Mouse (Mus musculus): Measurements from ENCODE around the gene March1. TPM values are rescaled to one million over a fixed set of nuclear protein-coding genes. Genes with fewer than 3 reads are reported as not detected.

Gene March1
- total and polyA plus RNA-seq, 2 experiments from 2014 or later, result 40.0 to 77.2 TPM

DNA sequence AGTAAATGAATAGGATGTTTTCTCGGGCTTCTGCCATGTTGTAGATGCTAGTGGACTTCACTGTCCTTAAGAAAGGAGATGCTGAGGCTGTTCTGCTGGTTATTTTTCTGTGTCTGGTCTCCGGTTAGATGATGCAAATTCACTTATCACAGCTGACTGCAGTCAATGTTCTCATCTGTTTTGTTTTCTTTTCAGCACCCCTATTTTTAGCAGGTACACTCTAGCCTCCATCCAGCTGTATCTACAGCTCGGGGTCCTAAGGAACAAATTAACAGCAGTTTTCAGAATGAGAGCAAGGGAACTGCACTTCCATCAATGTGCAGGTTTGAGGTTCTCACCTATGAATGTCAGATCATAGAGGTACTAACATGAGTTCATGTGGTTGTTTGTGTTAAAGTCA lies 721.9 kb downstream of the March1 start:
- H3K36me3 ChIP-seq (ENCODE audit: insufficient read depth), result no peaks in the 10 kb centered on the region
- no peak for ATAC-seq
- no peak overlapping the region for H3K4me2 ChIP-seq (ENCODE audit: low read depth)
- no peak for TF ChIP-seq CTCF (IDR thresholded peaks at IDR 0.05; ENCODE audit: low read depth)
- H3K27me3 ChIP-seq (ENCODE audit: insufficient read depth, low read length), result no peaks in the 10 kb centered on the region
- no peak overlapping the region for H3K4me3 ChIP-seq (ENCODE audit: low read depth, low read length)
- 77% methylated on average over 3 of the region's 3 CpGs for WGBS
- H3K4me1 ChIP-seq (ENCODE audit: insufficient read depth), result no peaks in the 10 kb centered on the region
- H3K27ac ChIP-seq (ENCODE audit: low read depth, low read length), result no peak overlapping the region
- no peak for DNase-seq
- no peaks in the 10 kb centered on the region for H3K9me3 ChIP-seq (ENCODE audit: low read length)
- no peak overlapping the region for H3K9ac ChIP-seq

DNA sequence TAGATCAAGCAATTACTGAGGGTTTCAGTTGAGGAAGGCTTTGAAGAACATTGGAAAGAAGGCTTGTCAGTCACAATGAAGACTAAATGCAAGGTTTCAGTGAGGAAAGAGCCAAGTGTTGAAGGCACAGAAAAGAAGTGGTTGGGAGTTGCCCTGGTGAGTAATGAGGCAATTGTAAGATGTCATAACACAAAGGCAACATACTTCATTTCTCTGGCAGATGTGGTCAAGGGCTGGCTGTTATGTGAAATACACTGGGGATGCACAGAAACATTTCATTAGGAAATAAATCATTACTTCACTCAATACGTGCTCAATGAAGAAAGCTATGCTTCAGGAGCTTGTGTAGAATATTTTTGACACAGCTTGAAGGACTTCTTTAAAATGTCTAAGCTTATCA lies 725.2 kb downstream of the March1 start:
- ATAC-seq (no peak), DNase-seq (no peak)
- H3K36me3 ChIP-seq (ENCODE audit: insufficient read depth), result no peaks in the 10 kb centered on the region
- no peak for TF ChIP-seq CTCF (IDR thresholded peaks at IDR 0.05; ENCODE audit: low read depth)
- WGBS, result 81% methylated on average over 1 of the region's 1 CpGs
- no peaks in the 10 kb centered on the region for H3K4me1 ChIP-seq (ENCODE audit: insufficient read depth)
- H3K27me3 ChIP-seq (ENCODE audit: insufficient read depth, low read length), result no peaks in the 10 kb centered on the region
- H3K27ac ChIP-seq (ENCODE audit: low read depth, low read length), result no peak overlapping the region
- H3K4me2 ChIP-seq (ENCODE audit: low read depth), result no peak overlapping the region
- H3K9ac ChIP-seq, result no peak overlapping the region
- H3K9me3 ChIP-seq (ENCODE audit: low read length), result no peaks in the 10 kb centered on the region
- no peak overlapping the region for H3K4me3 ChIP-seq (ENCODE audit: low read depth, low read length)

DNA sequence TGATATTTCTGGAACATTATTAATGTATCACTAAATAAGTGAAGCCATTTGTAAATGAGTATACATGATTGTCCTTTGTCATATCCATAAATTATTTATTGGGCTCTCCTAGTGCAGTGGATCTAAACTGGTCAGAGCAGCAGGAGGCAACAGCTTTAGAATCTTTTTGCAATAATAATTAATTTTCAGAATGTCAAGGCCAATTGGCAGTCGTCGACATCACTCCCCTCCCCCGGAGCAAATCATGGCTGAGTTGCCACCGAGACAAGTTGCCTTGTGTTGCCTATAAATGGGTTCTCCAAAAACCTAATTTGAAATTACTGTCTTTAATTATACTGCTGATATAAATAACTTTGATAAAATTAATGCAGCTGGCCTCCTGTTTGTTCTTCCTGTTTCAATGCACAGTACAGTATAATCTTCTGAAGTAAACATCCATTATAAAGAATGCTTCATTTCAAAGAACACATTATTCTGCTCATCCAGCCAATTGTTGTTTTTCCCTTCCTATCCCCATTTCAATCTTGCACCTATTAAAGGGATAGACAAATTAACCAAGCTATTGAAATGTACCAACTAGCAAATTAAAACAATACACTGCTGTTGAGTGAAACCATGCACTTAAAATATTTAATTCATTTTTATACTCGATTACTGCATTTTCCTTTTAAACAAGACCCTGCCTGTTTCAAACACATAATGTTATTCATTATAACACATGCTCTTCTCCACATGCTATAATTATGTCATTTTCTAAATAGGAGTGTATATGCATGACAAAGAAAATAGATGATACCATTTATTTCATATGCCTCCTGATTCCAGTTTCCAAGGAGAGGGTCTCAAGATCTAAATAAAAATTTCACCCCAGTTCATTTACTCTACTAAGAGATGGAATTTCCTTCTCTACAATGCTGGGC lies 745.4 kb downstream of the March1 start:
- H3K27ac ChIP-seq (ENCODE audit: low read depth, low read length), result no peak overlapping the region
- TF ChIP-seq CTCF (IDR thresholded peaks at IDR 0.05; ENCODE audit: low read depth), result no peak
- ATAC-seq (peak; percentile 79), DNase-seq (peak; percentile 21)
- no peaks in the 10 kb centered on the region for H3K27me3 ChIP-seq (ENCODE audit: insufficient read depth, low read length)
- no peaks in the 10 kb centered on the region for H3K4me1 ChIP-seq (ENCODE audit: insufficient read depth)
- H3K36me3 ChIP-seq (ENCODE audit: insufficient read depth), result no peaks in the 10 kb centered on the region
- no peaks in the 10 kb centered on the region for H3K9me3 ChIP-seq (ENCODE audit: low read length)
- no peak overlapping the region for H3K4me2 ChIP-seq (ENCODE audit: low read depth)
- H3K9ac ChIP-seq, result no peak overlapping the region
- no peak overlapping the region for H3K4me3 ChIP-seq (ENCODE audit: low read depth, low read length)
- 44% methylated on average over 5 of the region's 5 CpGs for WGBS

DNA sequence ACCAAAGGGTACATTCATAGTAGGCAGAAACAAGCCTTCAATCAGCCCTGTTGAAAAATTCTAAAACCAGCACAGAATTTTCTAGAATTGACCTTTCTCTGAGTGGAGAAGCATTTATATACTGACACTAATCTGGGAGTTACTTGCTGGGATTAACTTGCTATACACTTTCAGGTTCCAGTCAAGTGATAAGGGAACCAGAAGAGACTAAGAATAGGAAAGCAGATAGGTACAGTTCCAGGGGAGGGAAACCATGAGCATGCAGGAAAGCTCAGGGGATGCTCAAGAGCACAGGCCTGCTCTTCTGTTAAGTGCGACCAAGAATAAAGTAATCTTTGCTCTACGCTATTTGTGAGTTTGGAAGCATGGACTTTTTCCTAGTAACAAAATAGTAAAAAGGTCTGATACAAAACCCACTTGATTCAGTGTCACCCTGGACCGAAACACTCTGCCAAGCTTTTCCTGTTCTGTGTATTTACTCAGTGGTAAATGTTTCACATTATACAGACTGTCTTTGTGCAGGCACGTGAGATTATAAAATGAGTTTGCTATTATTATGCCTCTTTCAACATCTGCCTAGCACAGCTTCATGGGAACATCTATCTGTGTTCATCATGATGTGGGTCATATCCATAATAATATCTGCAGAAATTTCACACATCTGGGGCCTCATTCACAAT lies 766.1 kb downstream of the March1 start:
- Histone ChIP-seq H3K36me3 (ENCODE audit: insufficient read depth) (no peaks in the 10 kb centered on the region), H3K4me1 (ENCODE audit: insufficient read depth) (no peaks in the 10 kb centered on the region), H3K4me2 (ENCODE audit: low read depth) (no peak overlapping the region), H3K27me3 (ENCODE audit: insufficient read depth, low read length) (no peaks in the 10 kb centered on the region), H3K27ac (ENCODE audit: low read depth, low read length) (no peak overlapping the region), H3K4me3 (ENCODE audit: low read depth, low read length) (no peak overlapping the region), H3K9ac (no peak overlapping the region), H3K9me3 (ENCODE audit: low read length) (no peaks in the 10 kb centered on the region)
- ATAC-seq (no peak), DNase-seq (no peak)
- no peak for TF ChIP-seq CTCF (IDR thresholded peaks at IDR 0.05; ENCODE audit: low read depth)
- WGBS, result 83% methylated on average over 4 of the region's 4 CpGs

DNA sequence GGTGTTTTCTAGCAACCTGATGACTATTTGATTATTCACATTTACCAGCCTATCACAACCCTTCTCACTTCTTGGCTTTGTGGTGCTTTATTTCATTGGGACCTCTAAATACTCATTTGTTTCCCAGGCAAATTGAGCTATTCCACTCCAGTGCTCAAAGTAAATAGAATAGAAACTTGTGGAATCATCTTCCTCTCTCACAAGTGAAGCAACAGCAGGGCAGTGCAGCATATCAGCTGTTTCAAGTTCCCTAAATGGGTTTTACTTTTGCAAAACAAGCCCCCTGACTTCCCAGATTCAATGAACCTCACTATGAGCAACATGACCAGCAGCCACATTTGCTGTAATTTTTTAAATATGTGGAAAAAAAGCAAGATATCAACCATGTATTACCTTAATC lies 768.3 kb downstream of the March1 start:
- Histone ChIP-seq H3K9me3 (ENCODE audit: low read length) (no peaks in the 10 kb centered on the region), H3K4me1 (ENCODE audit: insufficient read depth) (no peaks in the 10 kb centered on the region), H3K27me3 (ENCODE audit: insufficient read depth, low read length) (no peaks in the 10 kb centered on the region), H3K4me3 (ENCODE audit: low read depth, low read length) (no peak overlapping the region), H3K36me3 (ENCODE audit: insufficient read depth) (no peaks in the 10 kb centered on the region), H3K4me2 (ENCODE audit: low read depth) (no peak overlapping the region), H3K9ac (no peak overlapping the region), H3K27ac (ENCODE audit: low read depth, low read length) (no peak overlapping the region)
- TF ChIP-seq CTCF (IDR thresholded peaks at IDR 0.05; ENCODE audit: low read depth), result no peak
- DNase-seq, result no peak
- ATAC-seq, result no peak

DNA sequence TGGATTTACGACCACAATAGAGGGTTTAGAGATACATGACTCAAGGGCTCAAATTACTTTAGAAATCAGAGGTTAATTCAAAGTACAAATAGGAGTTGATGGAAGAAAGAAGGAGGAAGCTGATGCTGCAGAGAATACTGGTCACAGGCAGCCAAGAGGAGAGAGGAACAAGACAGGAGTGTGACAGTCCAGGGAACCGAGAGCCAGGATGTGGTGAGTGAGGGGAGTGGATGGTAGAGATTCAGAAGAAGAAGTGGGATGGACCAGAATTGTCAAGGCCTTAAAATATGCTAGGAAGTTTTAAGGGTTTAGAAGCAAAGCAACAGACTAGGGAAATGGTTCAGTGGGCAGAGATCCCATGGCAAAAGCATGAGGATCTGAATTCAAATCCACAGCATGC lies 771.0 kb downstream of the March1 start:
- Histone ChIP-seq H3K4me2 (ENCODE audit: low read depth) (no peak overlapping the region), H3K27me3 (ENCODE audit: insufficient read depth, low read length) (no peaks in the 10 kb centered on the region), H3K4me3 (ENCODE audit: low read depth, low read length) (no peak overlapping the region), H3K9ac (no peak overlapping the region), H3K27ac (ENCODE audit: low read depth, low read length) (no peak overlapping the region), H3K9me3 (ENCODE audit: low read length) (no peaks in the 10 kb centered on the region), H3K4me1 (ENCODE audit: insufficient read depth) (no peaks in the 10 kb centered on the region), H3K36me3 (ENCODE audit: insufficient read depth) (no peaks in the 10 kb centered on the region)
- DNase-seq (no peak), ATAC-seq (no peak)
- WGBS, result 70% methylated on average over 2 of the region's 2 CpGs
- TF ChIP-seq CTCF (IDR thresholded peaks at IDR 0.05; ENCODE audit: low read depth), result no peak

DNA sequence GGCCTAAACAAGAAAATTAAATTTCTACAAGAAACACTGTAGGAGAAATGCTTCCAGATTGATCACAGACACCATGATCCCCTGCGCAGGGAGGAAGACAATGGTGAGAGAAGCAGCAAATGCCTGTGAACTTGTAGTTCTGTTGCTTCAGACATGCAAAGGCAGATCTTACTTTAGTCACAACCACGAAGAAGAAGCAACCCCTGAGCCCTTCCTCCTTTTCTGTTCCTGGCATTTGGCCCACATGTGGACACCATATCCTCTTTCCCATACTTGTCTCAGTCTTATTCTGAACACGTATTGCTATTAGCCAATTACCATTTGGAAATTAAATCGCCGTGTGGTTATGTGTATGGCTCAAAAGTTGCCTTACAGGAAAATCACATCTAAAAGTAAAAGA lies 773.9 kb downstream of the March1 start:
- H3K4me1 ChIP-seq (ENCODE audit: insufficient read depth), result no peaks in the 10 kb centered on the region
- H3K36me3 ChIP-seq (ENCODE audit: insufficient read depth), result no peaks in the 10 kb centered on the region
- no peak overlapping the region for H3K27ac ChIP-seq (ENCODE audit: low read depth, low read length)
- no peaks in the 10 kb centered on the region for H3K9me3 ChIP-seq (ENCODE audit: low read length)
- no peak overlapping the region for H3K4me3 ChIP-seq (ENCODE audit: low read depth, low read length)
- H3K27me3 ChIP-seq (ENCODE audit: insufficient read depth, low read length), result no peaks in the 10 kb centered on the region
- ATAC-seq (no peak), DNase-seq (no peak)
- H3K4me2 ChIP-seq (ENCODE audit: low read depth), result no peak overlapping the region
- no peak for TF ChIP-seq CTCF (IDR thresholded peaks at IDR 0.05; ENCODE audit: low read depth)
- 92% methylated on average over 5 of the region's 5 CpGs for WGBS
- no peak overlapping the region for H3K9ac ChIP-seq

All from forebrain, postnatal 0 days (tissue).